Mouse (Mus musculus) mature B cell (primary cell): ENCODE measurements at regions not wholly inside any gene's neighbourhood (a gene's known extent, or its start where the extent isn't known, plus 50 kb on each side); places are given as distances from the start of the nearest gene placed in this dataset.
"Not testable (repeated sequence)": the region's sequence is repeated elsewhere in the genome, so short reads cannot be mapped to it uniquely, and the experiment has no call there.

Source experiments
- in situ Hi-C: fragments of 300-500 bp; cut with MboI; formaldehyde crosslinking; loops from 2 replicates; pipeline ENCODE4 v1.14.3; 2019

- in situ Hi-C loops = no loop called here
Measured at GRCm38 (mm10) chr3:22006113-22006512, 70.3 kb upstream of the Tbl1xr1 start.

DNA sequence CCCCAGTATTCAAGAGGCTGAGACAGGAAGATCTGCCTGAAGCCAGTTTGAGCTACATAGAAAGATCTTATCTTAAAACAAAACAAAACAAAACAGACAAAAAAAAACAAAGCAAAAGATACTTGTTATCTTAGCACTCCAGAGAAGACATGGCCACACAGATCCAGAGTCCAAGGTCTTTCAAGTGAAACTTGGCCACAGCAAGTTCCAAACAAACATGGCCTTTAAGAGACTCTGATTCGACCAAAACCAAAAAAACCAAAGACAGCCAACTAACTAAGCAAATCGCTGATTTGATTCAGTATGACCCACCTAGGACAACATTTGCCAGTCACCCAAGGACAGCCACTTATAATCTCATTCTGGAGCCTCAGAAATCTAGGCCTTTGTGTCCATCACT is 69.8 kb upstream of the Tbl1xr1 start:
- in situ Hi-C loops = no loop called here

DNA sequence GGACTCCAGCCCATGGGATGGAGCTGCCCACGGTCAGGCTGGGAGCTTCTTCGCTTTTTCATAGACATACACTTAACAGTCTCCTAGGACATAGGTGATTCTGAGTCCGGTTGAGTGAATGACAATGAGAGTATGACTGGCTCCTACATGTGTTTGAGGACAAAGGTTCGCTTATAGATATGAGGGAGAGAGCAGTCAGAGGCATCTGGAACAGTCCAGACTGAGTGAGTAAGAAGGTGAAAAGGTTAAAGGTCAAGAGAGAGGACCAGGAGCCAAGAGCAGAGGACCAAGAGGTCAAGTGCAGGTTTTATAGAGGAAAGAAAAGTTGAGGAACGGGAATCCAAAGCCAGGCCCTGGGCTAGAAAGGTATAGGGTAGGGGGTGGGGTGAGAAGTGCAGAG is 68.7 kb upstream of the Tbl1xr1 start:
- in situ Hi-C loops = no loop called here

DNA sequence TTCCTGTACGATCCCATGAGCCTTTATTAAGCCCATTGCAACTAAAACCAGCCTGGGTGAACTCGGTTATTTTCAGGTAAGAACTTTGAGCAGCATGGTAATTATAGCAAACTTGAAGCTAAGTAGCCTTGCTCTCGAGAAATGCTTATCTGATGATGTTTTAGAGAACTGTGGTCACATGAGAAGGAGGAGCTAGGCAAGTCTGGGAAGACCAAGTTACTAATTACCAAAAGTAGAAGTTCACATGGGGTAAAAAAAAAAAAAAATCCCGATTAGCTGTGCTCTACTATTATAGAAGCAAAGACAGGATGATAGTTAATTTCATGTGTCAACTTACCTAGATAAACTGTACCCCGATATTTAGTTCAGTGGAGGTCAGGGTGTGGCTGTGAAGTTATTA is 68.0 kb upstream of the Tbl1xr1 start:
- in situ Hi-C loops = no loop called here

DNA sequence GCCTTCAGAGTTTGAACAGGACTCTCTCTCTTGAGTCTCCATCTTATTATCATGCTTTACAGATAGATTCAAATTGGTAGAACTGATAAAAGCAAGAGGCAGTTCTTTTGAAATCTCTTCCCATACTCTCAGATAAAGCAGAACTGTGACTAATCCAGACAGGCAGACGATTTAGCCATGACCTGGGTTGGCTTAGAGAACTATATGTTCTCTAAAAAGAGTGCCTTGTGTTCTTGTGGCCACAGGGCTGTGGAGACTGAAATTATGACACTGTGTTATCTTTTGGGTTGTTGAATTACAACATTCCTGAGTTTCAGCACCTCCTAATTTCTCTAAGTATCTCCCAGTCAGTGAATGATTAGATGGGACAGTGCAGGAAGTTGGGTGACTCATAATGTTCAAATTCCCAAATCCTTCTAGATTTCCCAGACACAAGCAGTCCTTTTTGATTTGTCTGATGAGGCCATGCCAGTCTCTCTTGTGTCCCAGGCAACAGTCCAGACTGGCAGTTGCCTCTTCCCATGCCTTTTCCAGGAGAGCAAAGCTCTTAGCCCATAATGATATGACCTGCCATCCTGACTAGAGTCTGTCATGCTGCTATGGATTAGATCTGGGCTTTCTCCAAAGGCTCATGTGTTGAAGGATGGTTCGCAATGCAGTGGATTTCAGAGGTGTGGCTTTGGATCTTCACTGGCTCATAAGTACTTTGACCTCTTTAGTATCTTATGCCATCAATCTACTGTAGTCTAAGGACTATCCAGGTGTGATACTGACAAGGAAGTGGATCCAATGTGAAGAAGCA is 66.4 kb upstream of the Tbl1xr1 start:
- in situ Hi-C loops = no loop called here

GRCm38 (mm10) chr3:22010700-22010991 is 65.8 kb upstream of the Tbl1xr1 start:
- in situ Hi-C loops = not testable (repeated sequence)

GRCm38 (mm10) chr3:22021360-22021935 is 55.0 kb upstream of the Tbl1xr1 start:
- in situ Hi-C loops = no loop called here

DNA sequence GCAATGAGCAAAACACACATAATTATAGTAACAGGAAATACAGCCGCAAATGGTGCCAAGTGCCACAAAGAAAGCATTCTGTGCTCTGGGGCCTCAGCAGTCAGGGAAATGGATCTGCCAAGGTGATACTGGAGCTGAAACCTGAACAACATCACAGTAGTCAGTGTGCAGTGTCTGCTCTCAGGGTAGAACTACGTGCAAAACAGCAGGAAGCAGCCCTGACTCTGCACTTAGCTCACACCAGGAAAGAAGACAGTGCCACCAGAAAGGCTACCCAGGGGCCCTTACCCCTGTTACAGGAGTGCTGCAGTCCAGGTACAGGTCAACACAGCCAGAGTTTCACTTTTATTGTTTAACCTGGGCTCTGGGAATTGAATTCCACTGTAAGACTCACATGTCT is 54.0 kb upstream of the Tbl1xr1 start:
- in situ Hi-C loops = no loop called here

DNA sequence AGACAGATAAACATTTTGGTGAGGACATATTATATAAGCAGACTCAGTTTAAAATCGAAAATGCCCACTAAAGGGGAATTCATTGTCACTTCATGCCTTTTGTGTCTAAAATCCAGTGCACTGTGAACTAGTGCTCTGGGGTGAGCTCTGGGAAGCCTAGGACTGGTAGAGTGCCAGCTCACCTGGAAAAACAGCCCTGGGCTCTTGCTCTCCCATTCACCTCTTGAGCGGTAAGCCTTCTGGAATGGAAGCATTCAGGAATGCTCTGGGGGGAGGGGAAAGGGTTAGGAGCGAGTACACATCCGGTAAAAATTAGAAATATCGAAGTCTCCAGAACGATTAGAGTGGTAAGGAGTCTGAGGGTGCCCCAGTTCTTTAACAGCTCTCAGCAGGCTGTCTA is 53.4 kb upstream of the Tbl1xr1 start:
- in situ Hi-C loops = no loop called here

DNA sequence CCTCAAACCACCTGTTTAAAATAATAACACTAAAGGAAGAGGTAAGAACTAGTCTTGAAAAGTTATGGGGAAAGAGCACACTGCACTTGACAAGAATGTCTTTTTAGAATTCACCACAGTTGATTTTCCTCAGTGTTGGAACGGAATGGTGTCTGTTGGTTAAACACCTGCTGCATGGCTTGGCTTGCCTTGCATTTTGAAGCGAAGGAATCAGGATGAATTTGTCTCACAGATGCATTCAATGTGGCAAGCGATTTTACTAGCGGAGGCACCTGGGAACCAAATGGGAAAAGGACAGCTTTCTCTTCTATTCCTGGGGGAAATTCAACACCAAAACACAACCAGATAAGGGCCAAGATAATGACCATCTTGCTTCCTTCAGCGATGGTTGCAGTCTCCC is 52.9 kb upstream of the Tbl1xr1 start:
- in situ Hi-C loops = no loop called here

DNA sequence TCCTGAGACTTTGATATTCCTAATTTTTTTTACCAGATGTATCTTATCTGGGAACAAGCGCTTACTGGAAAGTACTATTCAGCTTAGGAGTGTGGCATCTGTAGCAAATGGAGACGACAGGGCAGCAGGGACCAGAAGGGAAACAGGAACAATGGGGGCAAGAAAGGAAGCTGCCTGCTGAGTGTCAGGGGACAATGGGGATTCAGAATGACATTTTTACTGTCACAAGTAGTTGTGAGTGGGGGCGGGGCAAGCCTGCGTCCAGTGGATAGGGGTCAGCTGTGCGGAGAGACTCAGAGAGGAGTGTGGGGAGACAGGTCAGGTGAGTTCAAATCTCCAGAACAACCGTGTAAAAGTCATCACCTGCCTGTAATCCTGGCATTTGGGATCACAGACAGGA is 52.3 kb upstream of the Tbl1xr1 start:
- in situ Hi-C loops = no loop called here

DNA sequence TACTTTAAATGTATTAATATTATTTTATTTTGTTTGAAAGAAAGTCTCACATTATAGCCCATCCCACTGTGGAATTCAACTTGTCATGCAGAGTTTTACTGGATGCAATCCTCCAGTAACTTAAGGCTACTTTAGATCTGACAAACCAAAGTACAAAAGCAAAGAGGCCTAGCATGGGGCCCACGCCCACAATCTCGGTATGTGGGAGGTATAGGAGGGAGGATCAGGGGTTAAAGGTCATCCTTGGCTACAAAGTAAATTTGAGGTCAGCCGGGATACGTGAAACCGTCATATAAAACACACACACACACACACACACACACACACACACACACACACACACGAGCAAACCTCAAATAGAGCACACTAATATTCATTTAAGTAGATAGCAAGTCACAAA is 51.3 kb upstream of the Tbl1xr1 start:
- in situ Hi-C loops = no loop called here

DNA sequence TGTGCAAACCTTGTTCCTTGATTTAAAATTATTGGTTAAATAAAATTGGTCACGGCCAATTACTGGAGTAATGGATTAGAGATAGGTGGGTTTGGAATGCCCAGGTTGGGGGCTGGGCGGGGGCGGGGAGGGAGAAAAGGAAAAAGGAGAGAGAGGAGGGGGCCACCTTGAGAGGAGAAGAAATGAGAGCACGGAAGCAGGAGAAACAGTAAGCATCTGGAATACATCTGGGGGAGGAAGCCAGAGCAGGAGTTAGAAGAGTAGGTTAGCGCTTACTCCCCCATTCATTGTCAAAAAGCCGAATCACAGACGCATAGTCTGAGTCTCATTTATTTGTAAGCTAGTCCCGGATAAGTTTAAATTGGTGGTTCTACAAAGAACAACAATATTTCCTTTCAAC is 50.8 kb upstream of the Tbl1xr1 start:
- in situ Hi-C loops = no loop called here
